Mouse (Mus musculus) megakaryocyte, embryonic 14.5 days (primary cell): ENCODE results near the gene Gm20683. TPM values are rescaled to one million over a fixed set of nuclear protein-coding genes. Genes with fewer than 3 reads are reported as not detected.

ENCODE experiments used
- H3K27me3 ChIP-seq: replicated peaks from 2 replicates; pipeline ENCODE3; 2012; ENCODE audit warnings: inconsistent platforms
- H3K36me3 ChIP-seq: replicated peaks from 2 replicates; pipeline ENCODE3; 2012; ENCODE audit warnings: low read length, inconsistent platforms, mixed read lengths
- H3K4me1 ChIP-seq: 2 replicates; pipeline ENCODE4 v1.6.1; 2012; ENCODE audit warnings: inconsistent platforms
- H3K4me3 ChIP-seq: replicated peaks from 2 replicates; pipeline ENCODE3; 2012; ENCODE audit warnings: moderate library complexity, mild to moderate bottlenecking, inconsistent platforms
- H3K9me3 ChIP-seq: 2 replicates; pipeline ENCODE4 v1.6.1; 2012; ENCODE audit warnings: inconsistent platforms
- FLI1 ChIP-seq: IDR thresholded peaks from 2 replicates; pipeline ENCODE4 v1.6.1; 2012; ENCODE audit warnings: low read length, inconsistent platforms, mixed read lengths
- GATA1 ChIP-seq: IDR thresholded peaks from 3 replicates; pipeline ENCODE4 v1.6.1; 2012; ENCODE audit warnings: mixed read lengths, low read length, inconsistent platforms, borderline replicate concordance
- polyA plus RNA-seq: library from polyadenylated mRNA; stranded (reverse); fragments of >175 nt; gene quantifications from 2 replicates; pipeline ENCODE4 v1.2.3, GENCODE M21; 2012; ENCODE audit warnings: low replicate concordance; ENCODE audit not compliant: insufficient read depth

Gene Gm20683
- polyA plus RNA-seq, 1 experiment, result 3.0 TPM

GRCm38 (mm10) chr17:25843122-25843521, 1.6 kb upstream of the Gm20683 start:
- Histone ChIP-seq H3K27me3 (no peaks in the 10 kb centered on the region), H3K4me3 (peak overlapping the region; percentile 99), H3K36me3 (peaks cover 81% of the 10 kb centered on the region), H3K4me1 (peaks cover 75% of the 10 kb centered on the region), H3K9me3 (no peaks in the 10 kb centered on the region)
- TF ChIP-seq GATA1, result no peak
- no peak for TF ChIP-seq FLI1

- peaks cover 81% of the 10 kb centered on the region for H3K4me1 ChIP-seq
- H3K27me3 ChIP-seq, result no peaks in the 10 kb centered on the region
- H3K4me3 ChIP-seq, result no peak overlapping the region
- TF ChIP-seq FLI1 (no peak), GATA1 (no peak)
- H3K36me3 ChIP-seq, result peaks cover 81% of the 10 kb centered on the region
- no peaks in the 10 kb centered on the region for H3K9me3 ChIP-seq
Measured at GRCm38 (mm10) chr17:25842509-25842908, 946 bp upstream of the Gm20683 start.

- no peaks in the 10 kb centered on the region for H3K9me3 ChIP-seq
- H3K4me1 ChIP-seq, result peaks cover 95% of the 10 kb centered on the region
- peak overlapping the region; percentile 55 for H3K4me3 ChIP-seq
- TF ChIP-seq GATA1 (no peak), FLI1 (no peak)
- peaks cover 82% of the 10 kb centered on the region for H3K36me3 ChIP-seq
- no peaks in the 10 kb centered on the region for H3K27me3 ChIP-seq
Measured at GRCm38 (mm10) chr17:25840519-25840918, 1.0 kb downstream of the Gm20683 start.

GRCm38 (mm10) chr17:25839455-25840235, 1.9 kb downstream of the Gm20683 start:
- no peak overlapping the region for H3K4me3 ChIP-seq
- H3K36me3 ChIP-seq, result peaks cover 85% of the 10 kb centered on the region
- TF ChIP-seq GATA1, result no peak
- no peak for TF ChIP-seq FLI1
- no peaks in the 10 kb centered on the region for H3K9me3 ChIP-seq
- H3K27me3 ChIP-seq, result no peaks in the 10 kb centered on the region
- peaks cover 95% of the 10 kb centered on the region for H3K4me1 ChIP-seq

GRCm38 (mm10) chr17:25838904-25839303, 2.7 kb downstream of the Gm20683 start:
- Histone ChIP-seq H3K4me1 (peaks cover 97% of the 10 kb centered on the region), H3K27me3 (no peaks in the 10 kb centered on the region), H3K4me3 (no peak overlapping the region), H3K9me3 (no peaks in the 10 kb centered on the region), H3K36me3 (peaks cover 90% of the 10 kb centered on the region)
- TF ChIP-seq FLI1, result no peak
- no peak for TF ChIP-seq GATA1

GRCm38 (mm10) chr17:25837533-25837932, 4.0 kb downstream of the Gm20683 start:
- H3K9me3 ChIP-seq, result no peaks in the 10 kb centered on the region
- TF ChIP-seq GATA1, result no peak
- no peak for TF ChIP-seq FLI1
- peaks cover 88% of the 10 kb centered on the region for H3K4me1 ChIP-seq
- H3K4me3 ChIP-seq, result no peak overlapping the region
- H3K36me3 ChIP-seq, result peaks cover 83% of the 10 kb centered on the region
- H3K27me3 ChIP-seq, result no peaks in the 10 kb centered on the region

- H3K27me3 ChIP-seq, result no peaks in the 10 kb centered on the region
- H3K36me3 ChIP-seq, result peaks cover 78% of the 10 kb centered on the region
- peaks cover 85% of the 10 kb centered on the region for H3K4me1 ChIP-seq
- H3K9me3 ChIP-seq, result no peaks in the 10 kb centered on the region
- H3K4me3 ChIP-seq, result peak within 1 kb of the TSS; percentile 38
- no peak for TF ChIP-seq FLI1
- TF ChIP-seq GATA1, result no peak
Measured at GRCm38 (mm10) chr17:25837076-25837410, 4.5 kb downstream of the Gm20683 start, which contains the start of gene Rhbdl1. Gene Rhbdl1, minus strand, starts transcription at chr17:25837295.

- Histone ChIP-seq H3K36me3 (peaks cover 78% of the 10 kb centered on the region), H3K9me3 (no peaks in the 10 kb centered on the region), H3K4me3 (peak overlapping the region; percentile 38), H3K27me3 (no peaks in the 10 kb centered on the region), H3K4me1 (peaks cover 85% of the 10 kb centered on the region)
- TF ChIP-seq FLI1 (no peak), GATA1 (no peak)
Measured at GRCm38 (mm10) chr17:25836397-25837075, 5.0 kb downstream of the Gm20683 start.

- peaks cover 78% of the 10 kb centered on the region for H3K36me3 ChIP-seq
- H3K4me1 ChIP-seq, result peaks cover 85% of the 10 kb centered on the region
- no peaks in the 10 kb centered on the region for H3K9me3 ChIP-seq
- H3K27me3 ChIP-seq, result no peaks in the 10 kb centered on the region
- TF ChIP-seq GATA1 (no peak), FLI1 (no peak)
- H3K4me3 ChIP-seq, result peak overlapping the region; percentile 19
Measured at GRCm38 (mm10) chr17:25835816-25836215, 5.7 kb downstream of the Gm20683 start.

GRCm38 (mm10) chr17:25835301-25835700, 6.3 kb downstream of the Gm20683 start:
- peaks cover 85% of the 10 kb centered on the region for H3K4me1 ChIP-seq

More at GRCm38 (mm10) chr17:25835301-25835700, 6.3 kb downstream of the Gm20683 start:
- no peaks in the 10 kb centered on the region for H3K27me3 ChIP-seq
- peaks cover 78% of the 10 kb centered on the region for H3K36me3 ChIP-seq
- no peak for TF ChIP-seq FLI1
- no peak for TF ChIP-seq GATA1
- H3K4me3 ChIP-seq, result peak overlapping the region; percentile 76
- no peaks in the 10 kb centered on the region for H3K9me3 ChIP-seq
